Mouse (Mus musculus): ENCODE measurements around the gene Tmem200a.
"Not testable (repeated sequence)": the region's sequence is repeated elsewhere in the genome, so short reads cannot be mapped to it uniquely, and the experiment has no call there.

Gene Tmem200a

DNA sequence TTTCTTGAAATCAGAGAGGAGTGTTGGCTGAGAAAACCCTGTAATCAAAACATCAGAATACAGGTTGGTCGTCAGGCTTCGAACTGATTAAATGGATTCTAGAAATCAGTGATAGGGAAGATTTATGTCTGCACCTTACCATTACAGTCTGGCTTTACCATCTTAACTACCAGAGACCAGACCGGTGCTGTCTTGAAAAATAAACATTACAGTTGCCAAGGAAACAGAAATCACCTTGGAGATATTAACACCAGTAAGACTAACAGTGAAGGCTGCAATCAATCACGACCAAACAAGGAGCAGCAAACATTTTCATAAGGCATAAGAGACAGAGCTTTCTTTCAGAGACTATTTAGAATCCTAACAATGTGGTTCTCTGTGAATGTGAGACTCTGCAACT lies 116.0 kb downstream of the Tmem200a start:
- DNase-seq = no peak

GRCm38 (mm10) chr10:25961066-25961465 lies 117.8 kb downstream of the Tmem200a start:
- no peak for DNase-seq

DNA sequence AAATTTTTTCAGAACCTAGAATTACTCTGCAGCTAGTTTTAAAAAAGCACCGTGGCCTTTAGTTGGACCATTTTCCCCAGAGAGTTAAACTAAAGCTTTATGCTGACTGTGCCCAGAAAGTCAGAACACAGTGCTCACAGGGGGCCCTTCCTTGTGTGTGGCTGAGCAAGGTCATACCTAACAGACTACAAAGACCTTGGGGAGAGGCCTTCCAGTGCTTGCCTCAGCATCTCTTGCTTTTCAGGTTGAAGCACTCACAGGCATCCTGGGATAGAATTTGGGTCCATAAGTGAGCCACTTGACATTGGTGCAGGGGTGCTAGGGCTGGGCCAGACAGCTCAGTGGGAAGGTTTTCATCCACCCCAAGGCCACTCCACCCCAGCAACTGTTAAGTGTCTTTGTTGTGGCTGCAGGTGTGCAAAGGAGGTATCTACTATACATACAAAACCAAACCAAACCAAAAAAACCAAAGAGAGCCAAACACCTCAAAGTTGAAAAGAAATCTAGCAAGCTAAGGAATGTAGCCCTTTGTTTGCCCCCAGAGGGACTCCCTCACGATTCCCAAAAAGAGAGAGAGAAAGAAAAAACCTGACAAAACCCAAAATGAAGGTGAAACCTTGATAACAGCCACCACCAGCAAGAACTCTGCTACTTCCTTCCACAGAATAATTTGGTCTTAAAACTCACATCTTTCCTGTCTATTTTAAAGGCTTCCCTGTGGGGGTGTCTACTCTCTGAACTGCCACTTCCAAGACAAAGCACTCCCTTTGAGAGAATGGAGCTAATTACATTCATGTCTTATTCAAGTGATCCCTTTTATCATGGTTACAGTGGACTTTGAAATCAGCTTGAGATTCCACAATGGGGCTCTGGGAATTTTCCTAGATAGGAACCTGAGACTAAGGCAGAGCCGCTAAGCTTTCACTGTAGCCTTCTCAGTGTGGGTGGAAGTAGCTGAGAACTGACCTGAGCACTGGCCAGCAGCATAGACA lies 119.8 kb downstream of the Tmem200a start:
- DNase-seq = no peak

GRCm38 (mm10) chr10:25954641-25955228 lies 124.1 kb downstream of the Tmem200a start:
- DNase-seq = no peak

GRCm38 (mm10) chr10:25952838-25953237 lies 126.0 kb downstream of the Tmem200a start:
- DNase-seq = no peak

DNA sequence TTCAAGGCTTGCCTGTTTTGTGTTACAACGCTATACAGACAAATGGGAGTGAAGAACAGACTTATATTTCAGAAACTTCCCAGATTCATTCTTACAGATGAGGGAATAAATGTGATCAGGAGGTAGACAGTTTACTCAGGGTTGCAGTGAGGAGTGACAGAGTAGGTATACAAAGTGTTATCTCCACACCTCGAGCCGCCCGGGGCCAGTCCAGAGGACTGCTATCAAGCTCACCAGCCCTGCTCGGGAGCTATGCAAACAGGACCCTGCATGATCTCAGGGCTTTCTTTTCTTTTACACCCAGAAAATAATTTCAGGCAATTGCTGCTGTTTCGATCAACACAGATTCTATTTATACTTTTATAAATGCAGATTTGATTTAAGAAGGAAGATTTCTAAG lies 126.7 kb downstream of the Tmem200a start:
- DNase-seq = no peak

DNA sequence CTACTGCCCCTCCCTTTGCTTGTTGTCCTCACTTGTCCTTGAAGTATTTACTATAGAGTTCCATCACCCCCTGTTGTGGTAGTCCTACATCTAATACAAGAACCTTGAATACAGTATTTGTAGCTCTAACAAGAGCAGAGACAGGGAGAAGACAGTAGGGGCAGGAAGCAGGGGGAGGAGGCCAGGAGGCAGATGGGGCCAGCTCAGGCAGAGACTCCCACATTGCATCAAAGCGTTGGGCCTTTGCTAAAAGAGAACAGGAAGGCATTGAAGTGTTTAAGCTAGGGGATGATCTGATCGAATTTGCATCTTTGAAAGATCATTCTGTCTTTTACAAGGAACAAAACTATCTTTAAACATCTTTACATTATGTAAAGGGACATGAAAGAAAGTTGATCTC lies 133.0 kb downstream of the Tmem200a start:
- no peak for DNase-seq

- DNase-seq = no peak
Measured at GRCm38 (mm10) chr10:25944641-25945040, 134.2 kb downstream of the Tmem200a start.

- DNase-seq = no peak
Measured at GRCm38 (mm10) chr10:25931796-25932195, 147.1 kb downstream of the Tmem200a start.

GRCm38 (mm10) chr10:25929401-25930150 lies 149.3 kb downstream of the Tmem200a start:
- peak; percentile 5 for DNase-seq

GRCm38 (mm10) chr10:25928861-25929368 lies 149.9 kb downstream of the Tmem200a start:
- DNase-seq = no peak

DNA sequence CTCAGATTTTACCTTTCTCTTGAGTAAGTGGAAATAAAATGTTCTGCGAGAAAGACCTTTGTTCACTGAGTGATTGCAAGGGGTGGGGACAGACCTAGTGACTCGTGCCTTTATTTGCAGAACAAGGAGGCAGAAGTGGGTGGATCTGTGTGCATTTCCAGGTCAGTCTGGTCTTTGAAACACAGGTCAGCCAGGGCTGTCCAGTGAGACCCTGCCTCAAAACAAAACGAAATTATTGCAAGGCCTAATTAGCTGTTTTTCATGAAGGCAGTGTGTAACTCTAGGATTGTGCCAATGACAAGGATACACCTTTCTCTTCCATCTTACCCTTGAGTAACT lies 150.4 kb downstream of the Tmem200a start:
- no peak for DNase-seq

DNA sequence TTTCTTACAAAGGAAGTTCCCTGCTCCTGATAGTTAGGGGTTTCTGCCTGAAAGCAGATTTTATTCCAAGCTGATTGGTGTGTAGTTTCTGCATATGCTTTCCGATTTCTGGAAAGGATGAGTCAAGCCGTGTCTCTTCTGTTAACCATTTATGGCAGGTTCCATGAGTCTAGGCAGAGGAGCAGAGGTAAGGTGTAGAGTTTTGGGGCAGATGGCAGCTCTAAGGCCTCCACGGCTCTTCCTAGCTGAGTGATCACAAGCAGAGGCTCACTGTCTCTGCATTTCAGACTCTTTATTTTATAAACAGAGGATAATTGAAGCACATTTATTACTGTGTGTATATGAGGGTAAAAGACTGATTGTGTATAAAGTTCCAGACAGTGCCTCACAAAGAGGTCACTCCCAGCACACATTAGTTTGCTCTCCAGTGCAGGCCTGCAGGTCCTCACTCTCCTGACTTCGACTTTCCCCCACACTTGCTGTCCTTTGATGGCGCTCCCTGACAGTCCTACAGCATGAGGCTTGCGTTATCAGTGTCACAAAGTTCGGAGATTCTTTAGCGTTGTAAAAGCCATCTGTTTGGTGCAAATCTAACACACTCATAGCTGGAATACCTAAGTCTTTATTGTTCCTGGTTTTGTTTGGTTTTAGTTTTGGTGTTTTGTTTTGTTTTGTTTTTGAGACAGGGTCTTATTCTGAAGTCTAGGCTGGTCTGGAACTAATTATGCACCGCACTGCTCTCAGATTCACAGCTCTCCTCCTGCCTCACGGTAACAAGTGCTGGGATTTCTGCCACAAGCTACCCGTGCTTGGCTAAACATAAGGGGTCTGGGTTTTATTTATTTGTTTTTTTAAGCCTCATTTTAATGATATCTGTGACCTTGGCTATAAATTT lies 151.1 kb downstream of the Tmem200a start:
- DNase-seq = no peak

DNA sequence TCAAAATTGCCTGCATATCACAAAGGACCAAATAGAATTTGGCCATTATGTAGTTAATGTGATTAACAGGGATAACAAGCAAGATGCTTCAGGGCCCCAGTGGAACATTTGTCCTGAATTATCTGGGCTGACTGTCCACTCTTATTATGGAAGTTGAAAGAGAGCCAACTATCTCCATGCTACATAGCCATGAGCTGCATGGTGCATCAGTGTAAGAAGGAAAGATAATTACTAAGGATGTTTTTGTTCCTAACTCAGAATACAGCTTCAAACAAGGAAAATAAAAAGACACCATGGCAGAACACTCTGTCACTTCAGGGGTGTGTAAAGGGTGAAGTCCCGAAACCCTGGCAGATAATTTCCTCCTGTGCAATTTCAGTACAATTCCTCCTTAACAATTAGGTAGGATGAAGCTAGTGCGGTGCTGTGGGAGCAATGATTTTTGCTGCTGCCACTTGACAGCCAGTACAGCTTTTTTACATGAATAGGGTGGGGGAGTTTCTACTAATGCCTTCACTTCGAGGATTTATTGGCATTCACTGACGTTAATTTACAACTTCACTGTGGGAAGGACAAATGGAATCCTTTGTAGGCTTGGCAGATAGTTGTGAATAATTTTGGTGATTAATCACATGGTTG lies 158.1 kb downstream of the Tmem200a start:
- DNase-seq = peak; percentile 7

DNA sequence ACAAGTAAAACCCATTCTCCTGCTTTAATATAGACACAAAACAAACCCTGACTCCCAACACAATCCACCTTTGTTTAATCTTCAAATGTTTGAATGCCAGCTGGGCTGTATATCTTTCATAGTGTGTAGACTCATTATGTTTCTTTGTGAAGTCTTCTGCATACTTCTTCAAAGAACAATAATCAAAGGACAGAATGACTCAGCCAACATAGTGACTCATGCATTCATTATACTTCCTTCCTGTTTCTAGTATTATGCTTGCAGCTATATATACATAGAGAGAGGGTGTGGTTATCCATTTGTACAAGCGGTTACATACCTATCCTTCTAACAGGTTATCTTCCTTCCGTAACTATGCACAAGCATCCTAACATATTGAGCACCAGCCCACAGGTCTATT lies 160.7 kb downstream of the Tmem200a start:
- no peak for DNase-seq

DNA sequence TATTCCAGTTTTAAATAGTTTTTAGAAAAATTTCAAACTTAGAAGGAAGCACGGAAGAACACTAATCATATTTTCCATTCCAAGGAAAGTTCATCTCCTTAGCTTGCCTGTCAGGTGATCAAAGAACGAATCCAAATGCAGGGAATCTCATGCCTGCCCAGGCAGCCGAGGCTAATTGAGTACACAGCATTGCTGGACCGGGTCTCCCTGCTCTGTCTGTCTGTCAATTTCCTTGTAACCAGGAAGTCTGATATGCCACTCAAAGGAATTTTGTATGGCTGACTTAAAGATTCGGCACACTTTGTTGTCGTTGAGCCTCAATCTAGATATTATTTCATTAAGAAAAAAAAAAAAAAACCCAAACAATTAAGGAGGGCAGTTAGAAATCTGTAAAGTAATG lies 168.6 kb downstream of the Tmem200a start:
- no peak for DNase-seq

DNA sequence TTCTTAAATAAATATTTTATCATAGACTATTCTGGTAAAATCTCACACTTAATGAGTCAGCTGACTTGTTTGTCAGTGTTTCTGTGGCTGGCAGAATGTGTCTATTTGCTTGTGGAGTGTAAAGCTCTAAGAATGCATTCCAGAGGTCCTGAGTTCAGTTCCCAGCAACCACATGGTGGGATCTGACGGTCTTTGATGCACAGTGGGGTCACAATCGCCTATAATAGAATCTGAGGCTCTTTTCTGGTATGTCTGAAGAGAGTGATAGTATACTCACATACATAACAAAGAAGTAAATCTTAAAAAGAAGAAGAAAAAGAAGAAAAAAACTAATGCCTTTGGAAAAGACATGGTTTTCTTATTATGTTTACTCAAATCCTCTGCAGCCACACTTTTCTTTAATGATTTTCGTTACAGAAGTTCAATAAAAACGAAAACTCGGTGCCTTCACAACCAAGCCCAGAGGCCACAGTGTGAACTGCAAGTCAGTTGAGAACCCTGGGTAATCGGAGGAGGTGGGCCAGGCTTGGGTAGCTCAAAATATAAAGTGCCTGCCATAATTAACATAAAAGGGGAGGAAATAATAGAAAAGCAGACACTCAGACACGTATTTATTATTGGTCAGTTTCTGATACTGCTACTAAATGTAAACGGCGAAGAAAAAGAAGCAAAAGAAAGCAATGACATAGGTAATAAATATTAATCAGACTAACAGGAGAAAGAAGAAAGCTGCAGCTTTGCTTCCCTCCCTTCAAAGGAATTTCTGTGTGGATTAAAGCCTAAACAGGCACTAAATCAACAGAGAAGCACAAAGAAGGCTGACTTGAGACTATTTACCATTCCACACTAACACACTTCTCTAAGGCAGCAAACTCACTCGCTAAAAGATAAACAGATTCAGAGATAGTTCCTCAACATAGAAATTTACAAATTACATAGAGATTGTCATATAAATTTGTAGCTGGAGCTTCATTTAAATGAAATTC lies 170.5 kb downstream of the Tmem200a start:
- no peak for DNase-seq

GRCm38 (mm10) chr10:25894126-25894525 lies 184.7 kb downstream of the Tmem200a start:
- DNase-seq = not testable (repeated sequence)

GRCm38 (mm10) chr10:25887225-25887624 lies 191.6 kb downstream of the Tmem200a start:
- DNase-seq = no peak

- DNase-seq = no peak
Measured at GRCm38 (mm10) chr10:25884512-25884911, 194.3 kb downstream of the Tmem200a start.

- no peak for DNase-seq
Measured at GRCm38 (mm10) chr10:25877731-25878130, 201.1 kb downstream of the Tmem200a start.
